Mouse (Mus musculus) kidney, embryonic 16.5 days (tissue): ENCODE measurements around the gene Tlr9. TPM values are rescaled to one million over a fixed set of nuclear protein-coding genes. Genes with fewer than 3 reads are reported as not detected.
A peak's percentile ranks its signal among the peaks of the same experiment; 100 is the strongest.

Experiments
- ATAC-seq: fragments of 200-750 bp; cut with Nextera tagmentation; 2 replicates; pipeline ENCODE4 v1.8.0; 2017; ENCODE audit warnings: moderate TSS enrichment; ENCODE audit not compliant: low FRiP score, low TSS enrichment
- H3K27ac ChIP-seq: fragments of 300-500 bp; sonication (generic); 2 replicates; pipeline ENCODE4 v1.5.1; 2014; ENCODE audit warnings: low read length
- H3K27me3 ChIP-seq: fragments of 300-500 bp; sonication (generic); 2 replicates; pipeline ENCODE4 v1.6.1; 2014; ENCODE audit warnings: low read length, control low read depth, mixed read lengths; ENCODE audit not compliant: insufficient read depth
- H3K36me3 ChIP-seq: fragments of 300-500 bp; sonication (generic); 2 replicates; pipeline ENCODE4 v1.6.1; 2014; ENCODE audit warnings: low read length, control low read depth, mixed read lengths; ENCODE audit not compliant: insufficient read depth
- H3K4me1 ChIP-seq: fragments of 300-500 bp; sonication (generic); 2 replicates; pipeline ENCODE4 v1.6.1; 2014; ENCODE audit warnings: low read length, control low read depth, mixed read lengths; ENCODE audit not compliant: insufficient read depth
- H3K4me2 ChIP-seq: fragments of 300-500 bp; sonication (generic); replicated peaks from 2 replicates; pipeline ENCODE4 v1.6.1; 2014; ENCODE audit warnings: low read depth, low read length
- H3K4me3 ChIP-seq: fragments of 300-500 bp; sonication (generic); 2 replicates; pipeline ENCODE4 v1.5.1; 2014; ENCODE audit warnings: mild to moderate bottlenecking, low read length
- H3K9ac ChIP-seq: fragments of 300-500 bp; sonication (generic); replicated peaks from 2 replicates; pipeline ENCODE4 v1.6.1; 2014; ENCODE audit warnings: low read length
- H3K9me3 ChIP-seq: fragments of 300-500 bp; sonication (generic); 2 replicates; pipeline ENCODE4 v1.6.1; 2016; ENCODE audit warnings: low read length, control low read depth
- WGBS: fragments of 180-500 bp; shearing (Covaris S2); extraction: QIAGEN DNeasy Blood & Tissue Kit; methylation state at CpG from one replicate; pipeline ENCODE4 v1.1.7; 2014; 5-methylcytosine and 5-hydroxymethylcytosine counted together
- polyA plus RNA-seq: library from polyadenylated mRNA; unstranded; fragments of >200 nt; fragmentation: Nextera tagmentation; extraction: Ambion mirVana; gene quantifications from 2 replicates; pipeline ENCODE4 v1.2.1, GENCODE M21; 2015

The Tlr9 gene
- polyA plus RNA-seq, 1 experiment from 2014 or later, result 0.07 TPM

GRCm38 (mm10) chr9:106192024-106192423 lies 30.4 kb upstream of the Tlr9 start:
- Histone ChIP-seq H3K4me1 (no peaks in the 10 kb centered on the region), H3K27ac (no peak overlapping the region)
- ATAC-seq, result no peak

GRCm38 (mm10) chr9:106192998-106193397 lies 29.4 kb upstream of the Tlr9 start:
- Histone ChIP-seq H3K4me3 (no peak overlapping the region), H3K27ac (no peak overlapping the region), H3K27me3 (no peaks in the 10 kb centered on the region), H3K9ac (no peak overlapping the region), H3K9me3 (no peaks in the 10 kb centered on the region), H3K36me3 (peaks cover 58% of the 10 kb centered on the region), H3K4me1 (peaks cover 5% of the 10 kb centered on the region), H3K4me2 (no peak overlapping the region)
- WGBS, result 96% methylated on average over 1 of the region's 1 CpGs
- ATAC-seq, result no peak

More at GRCm38 (mm10) chr9:106192024-106192423, 30.4 kb upstream of the Tlr9 start:
- Histone ChIP-seq H3K4me3 (no peak overlapping the region), H3K27me3 (no peaks in the 10 kb centered on the region), H3K36me3 (peaks cover 67% of the 10 kb centered on the region), H3K9ac (no peak overlapping the region), H3K9me3 (no peaks in the 10 kb centered on the region), H3K4me2 (no peak overlapping the region)
- WGBS, result 85% methylated on average over 8 of the region's 8 CpGs

- no peak overlapping the region for H3K27ac ChIP-seq
- no peaks in the 10 kb centered on the region for H3K27me3 ChIP-seq
- H3K4me2 ChIP-seq, result no peak overlapping the region
- 89% methylated on average over 8 of the region's 8 CpGs for WGBS
- H3K4me3 ChIP-seq, result no peak overlapping the region
- no peak for ATAC-seq
- no peak overlapping the region for H3K9ac ChIP-seq
- peaks cover 11% of the 10 kb centered on the region for H3K4me1 ChIP-seq
- H3K9me3 ChIP-seq, result no peaks in the 10 kb centered on the region
- peaks cover 46% of the 10 kb centered on the region for H3K36me3 ChIP-seq
Observed at GRCm38 (mm10) chr9:106193930-106194807, 28.2 kb upstream of the Tlr9 start.

GRCm38 (mm10) chr9:106195693-106196092 lies 26.7 kb upstream of the Tlr9 start:
- Histone ChIP-seq H3K4me2 (no peak overlapping the region), H3K27me3 (no peaks in the 10 kb centered on the region), H3K9ac (no peak overlapping the region), H3K9me3 (no peaks in the 10 kb centered on the region), H3K27ac (no peak overlapping the region), H3K4me1 (peaks cover 21% of the 10 kb centered on the region), H3K36me3 (peaks cover 31% of the 10 kb centered on the region), H3K4me3 (no peak overlapping the region)
- 87% methylated on average over 8 of the region's 8 CpGs for WGBS
- ATAC-seq, result no peak

- Histone ChIP-seq H3K36me3 (peaks cover 18% of the 10 kb centered on the region), H3K27ac (no peak overlapping the region), H3K4me1 (peaks cover 24% of the 10 kb centered on the region), H3K9me3 (no peaks in the 10 kb centered on the region), H3K4me2 (no peak overlapping the region), H3K9ac (no peak overlapping the region), H3K4me3 (no peak overlapping the region), H3K27me3 (no peaks in the 10 kb centered on the region)
- no peak for ATAC-seq
- 82% methylated on average over 3 of the region's 3 CpGs for WGBS
Observed at GRCm38 (mm10) chr9:106197081-106197713, 25.2 kb upstream of the Tlr9 start.

GRCm38 (mm10) chr9:106197732-106198131 lies 24.7 kb upstream of the Tlr9 start:
- 87% methylated on average over 9 of the region's 9 CpGs for WGBS
- Histone ChIP-seq H3K9ac (no peak overlapping the region), H3K27me3 (no peaks in the 10 kb centered on the region), H3K4me3 (no peak overlapping the region), H3K4me2 (no peak overlapping the region), H3K9me3 (no peaks in the 10 kb centered on the region), H3K27ac (no peak overlapping the region), H3K36me3 (peaks cover 16% of the 10 kb centered on the region), H3K4me1 (peaks cover 26% of the 10 kb centered on the region)
- ATAC-seq, result no peak

- Histone ChIP-seq H3K27me3 (no peaks in the 10 kb centered on the region), H3K27ac (peak overlapping the region; percentile 68), H3K4me3 (peak overlapping the region; percentile 72), H3K9ac (peak overlapping the region; percentile 81), H3K4me1 (peaks cover 33% of the 10 kb centered on the region), H3K9me3 (no peaks in the 10 kb centered on the region), H3K4me2 (peak overlapping the region; percentile 77), H3K36me3 (peaks cover 16% of the 10 kb centered on the region)
- under 1% methylated on average over 42 of the region's 51 CpGs for WGBS
- ATAC-seq, result peak; percentile 53; the same call in 1 of the 2 replicates
Observed at GRCm38 (mm10) chr9:106198962-106199458, 23.4 kb upstream of the Tlr9 start.

GRCm38 (mm10) chr9:106199535-106200272 lies 22.7 kb upstream of the Tlr9 start, which contains the start of gene Ppm1m:
Gene Ppm1m, minus strand, starts transcription at chr9:106199746.
- no peaks in the 10 kb centered on the region for H3K9me3 ChIP-seq
- H3K4me2 ChIP-seq, result peak within 1 kb of the TSS; percentile 77
- H3K4me1 ChIP-seq, result peaks cover 40% of the 10 kb centered on the region
- peak within 1 kb of the TSS; percentile 72 for H3K4me3 ChIP-seq
- ATAC-seq, result peak; percentile 4; the same call in 1 of the 2 replicates
- 45% methylated on average over 18 of the region's 18 CpGs for WGBS
- H3K36me3 ChIP-seq, result peaks cover 16% of the 10 kb centered on the region
- H3K27me3 ChIP-seq, result no peaks in the 10 kb centered on the region
- H3K9ac ChIP-seq, result peak within 1 kb of the TSS; percentile 81
- H3K27ac ChIP-seq, result peak within 1 kb of the TSS; percentile 68

GRCm38 (mm10) chr9:106201895-106202294 lies 20.5 kb upstream of the Tlr9 start:
- peak overlapping the region; percentile 69; the same call in 1 of the 2 replicates for H3K4me3 ChIP-seq
- no peaks in the 10 kb centered on the region for H3K9me3 ChIP-seq
- 80% methylated on average over 3 of the region's 3 CpGs for WGBS
- ATAC-seq, result no peak
- peak overlapping the region; percentile 28; the same call in 1 of the 2 replicates for H3K9ac ChIP-seq
- H3K4me2 ChIP-seq, result peak overlapping the region; percentile 61; the same call in 1 of the 2 replicates
- no peaks in the 10 kb centered on the region for H3K27me3 ChIP-seq
- H3K36me3 ChIP-seq, result 0 out of 2 replicates have a peak, but pooled peaks cover under 1% of the 10 kb centered on the region
- H3K4me1 ChIP-seq, result peaks cover 49% of the 10 kb centered on the region
- 0 out of 2 replicates have a peak overlapping the region, but pooled peaks have one; percentile 12 for H3K27ac ChIP-seq
